Mouse (Mus musculus) cerebellum, adult 11 months (tissue): Measurements from ENCODE around the gene Kctd11.
"Not testable (repeated sequence)": the region's sequence is repeated elsewhere in the genome, so short reads cannot be mapped to it uniquely, and the experiment has no call there.

Source experiments
- DNase-seq: peaks from one replicate; pipeline ENCODE4 v3.0.0; 2022

Gene Kctd11

GRCm38 (mm10) chr11:69880853-69881603 lies at the start of gene Kctd11:
Gene Kctd11 (minus strand): TSS chr11:69881406.
- DNase-seq: peak; percentile 66

- DNase-seq: not testable (repeated sequence)
These were observed 49.0 kb upstream of the Kctd11 start for GRCm38 (mm10) chr11:69930176-69930575.

- no peak for DNase-seq
These were observed 48.5 kb upstream of the Kctd11 start for GRCm38 (mm10) chr11:69929712-69930111.

GRCm38 (mm10) chr11:69927501-69927900 lies 46.3 kb upstream of the Kctd11 start:
- no peak for DNase-seq

GRCm38 (mm10) chr11:69922796-69923195 lies 41.6 kb upstream of the Kctd11 start:
- no peak for DNase-seq

- no peak for DNase-seq
These were observed 41.0 kb upstream of the Kctd11 start for GRCm38 (mm10) chr11:69922012-69922756.

- peak; percentile 100 for DNase-seq
These were observed 40.2 kb upstream of the Kctd11 start, which contains the start of gene Eif5a for GRCm38 (mm10) chr11:69921114-69922011. Gene Eif5a (minus strand): TSS chr11:69921958.

- no peak for DNase-seq
These were observed 39.2 kb upstream of the Kctd11 start for GRCm38 (mm10) chr11:69920266-69921031.

- DNase-seq: peak; percentile 38
These were observed 38.6 kb upstream of the Kctd11 start for GRCm38 (mm10) chr11:69919661-69920265.

- DNase-seq: no peak
These were observed 37.8 kb upstream of the Kctd11 start for GRCm38 (mm10) chr11:69919053-69919452.

GRCm38 (mm10) chr11:69918118-69918517 lies 36.9 kb upstream of the Kctd11 start:
- no peak for DNase-seq

GRCm38 (mm10) chr11:69917379-69917948 lies 36.3 kb upstream of the Kctd11 start:
- DNase-seq: no peak

GRCm38 (mm10) chr11:69916652-69917378 lies 35.6 kb upstream of the Kctd11 start:
- DNase-seq: not testable (repeated sequence)

GRCm38 (mm10) chr11:69915667-69916627 lies 34.7 kb upstream of the Kctd11 start:
- DNase-seq: no peak

GRCm38 (mm10) chr11:69914917-69915430 lies 33.8 kb upstream of the Kctd11 start:
- no peak for DNase-seq

GRCm38 (mm10) chr11:69914372-69914764 lies 33.2 kb upstream of the Kctd11 start:
- no peak for DNase-seq

- DNase-seq: peak; percentile 88
These were observed 32.6 kb upstream of the Kctd11 start, which contains the start of gene Gps2 for GRCm38 (mm10) chr11:69913554-69914371. Gene Gps2 (plus strand): TSS chr11:69913888.
